Mouse (Mus musculus) MEL (cell line): Measurements from ENCODE around the gene Tmem107.

ENCODE experiments used
- CTCF ChIP-seq, 3 experiments: IDR thresholded peaks in 2 of 3; conservative IDR thresholded peaks in 1 of 3; 2 replicates each; pipeline ENCODE4 v1.5.1; 2011 to 2012; ENCODE audit warnings: low read length in 3 of 3, low read depth in 2 of 3, mild to moderate bottlenecking in 2 of 3, improper control_type of control experiment in 1 of 3, inconsistent platforms in 1 of 3, mixed read lengths in 1 of 3, moderate library complexity in 1 of 3; ENCODE audit not compliant: control insufficient read depth in 1 of 3, insufficient read depth in 1 of 3, poor library complexity in 1 of 3, severe bottlenecking in 1 of 3
- GATA1 ChIP-seq: IDR thresholded peaks from 2 replicates; pipeline ENCODE4 v1.6.1; 2011; ENCODE audit warnings: low read depth, low read length, improper control_type of control experiment
- HCFC1 ChIP-seq: IDR thresholded peaks from 2 replicates; pipeline ENCODE4 v1.6.1; 2012; ENCODE audit warnings: low read depth, mild to moderate bottlenecking, inconsistent platforms, low read length, improper control_type of control experiment, moderate library complexity
- POLR2A ChIP-seq, 2 experiments: IDR thresholded peaks; 2 replicates each; pipeline ENCODE4 v1.6.1; 2011 to 2012; ENCODE audit warnings: low read length in 2 of 2, mild to moderate bottlenecking in 2 of 2, control low read depth in 1 of 2, improper control_type of control experiment in 1 of 2, low read depth in 1 of 2, moderate library complexity in 1 of 2; ENCODE audit not compliant: control insufficient read depth in 1 of 2, insufficient read depth in 1 of 2, poor library complexity in 1 of 2
- TAL1 ChIP-seq: IDR thresholded peaks from 2 replicates; pipeline ENCODE4 v1.6.1; 2012; ENCODE audit warnings: mild to moderate bottlenecking, inconsistent platforms, low read length, moderate library complexity, mixed read lengths

GRCm38 (mm10) chr11:69102403-69102725, 31.8 kb downstream of the Tmem107 start:
- no peak for TF ChIP-seq POLR2A (IDR thresholded peaks at IDR 0.05; ENCODE audit: control insufficient read depth in 1 of 2, insufficient read depth in 1 of 2, low read depth in 1 of 2, low read length in 2 of 2, poor library complexity in 1 of 2)
- no peak for TF ChIP-seq GATA1
- TF ChIP-seq CTCF (IDR thresholded peaks at IDR 0.05 in 2 of 3, conservative IDR thresholded peaks at IDR 0.05 in 1 of 3; ENCODE audit: control insufficient read depth in 1 of 3, insufficient read depth in 1 of 3, low read depth in 2 of 3, low read length in 3 of 3, poor library complexity in 1 of 3, severe bottlenecking in 1 of 3) = no peak
- TF ChIP-seq TAL1 = no peak
- TF ChIP-seq HCFC1 = no peak
